Mouse (Mus musculus) frontal cortex, postnatal 36 days (tissue): ENCODE measurements around the gene Gm49380.

ENCODE experiments used
- DNase-seq, 2 experiments: peaks; one replicate each; pipeline ENCODE4 v3.0.0; 2022; ENCODE audit warnings: low spot score in 2 of 2

Gm49380 gene

DNA sequence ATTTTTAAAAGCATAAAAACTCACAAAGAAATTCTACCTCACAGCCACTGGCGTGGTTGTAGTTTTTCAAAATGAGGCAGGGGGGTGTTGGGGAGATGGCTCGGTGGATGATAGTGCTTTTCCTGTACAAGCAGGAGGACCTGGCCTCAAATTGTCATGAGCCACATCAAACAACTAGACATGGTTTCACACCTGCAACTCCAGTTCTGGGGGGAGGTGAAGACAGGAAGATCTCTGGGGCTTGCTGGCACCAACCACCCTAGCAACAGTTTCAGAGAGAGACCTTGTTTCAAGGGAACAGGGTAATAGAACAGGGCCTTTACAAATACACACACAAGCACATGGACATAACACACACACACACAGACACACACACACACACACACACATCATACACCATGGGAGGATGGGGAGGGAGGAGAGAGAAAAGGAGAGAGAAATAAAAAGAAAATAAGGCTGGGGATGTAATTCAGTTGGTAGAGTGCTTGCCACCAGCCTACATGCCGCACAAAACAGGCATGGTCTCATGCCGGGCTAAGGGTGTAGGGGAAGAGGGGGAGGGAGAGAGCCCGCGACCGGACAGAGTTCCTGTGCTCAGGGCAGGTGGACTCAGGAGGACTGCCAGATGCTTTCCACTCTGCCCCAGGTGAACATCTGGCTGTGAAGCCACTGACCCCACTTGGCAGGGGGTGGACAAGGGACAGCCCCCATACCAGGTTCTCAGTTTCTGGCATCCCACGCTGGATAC, 91.0 kb downstream of the Gm49380 start:
- no peak for DNase-seq

GRCm38 (mm10) chr9:44020001-44020400, 93.3 kb downstream of the Gm49380 start:
- no peak for DNase-seq

GRCm38 (mm10) chr9:44017846-44018245, 95.5 kb downstream of the Gm49380 start:
- DNase-seq, result no peak
